Mouse (Mus musculus): ENCODE data around the gene Cs.

Gene Cs

DNA sequence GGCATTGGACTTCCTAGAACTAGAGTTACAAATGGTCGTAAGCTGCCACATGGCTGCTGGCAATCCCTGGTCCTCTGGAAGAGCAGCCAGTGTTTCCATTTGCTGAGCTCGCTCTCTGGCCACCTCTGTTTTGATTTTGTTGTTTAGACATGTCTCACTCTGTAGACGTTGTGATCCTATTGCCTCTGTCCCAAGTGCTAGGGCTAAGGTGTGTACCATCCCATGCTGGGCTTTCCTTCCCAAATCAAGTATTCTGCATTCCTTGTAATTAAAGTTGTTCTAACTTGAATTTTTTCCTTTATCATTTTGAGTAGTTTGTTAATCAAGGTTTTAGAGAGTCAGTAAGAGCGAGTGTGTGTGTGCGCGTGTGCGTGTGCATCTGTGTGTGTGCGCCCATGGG is 10.0 kb downstream of the Cs start:
- CTCF ChIA-PET: interaction anchor here in 3 of 4 experiments (0.6 to 2.2 kb wide), 4 partner anchors 11 to 15 kb away, joined by 3 to 9 read pairs (median 4); no protein-coding TSS in a partner anchor
- POLR2A ChIA-PET: interaction anchor here in 3 of 4 experiments (0.6 to 2.7 kb wide), 13 partner anchors 10 to 136 kb away, joined by 3 to 9 read pairs (median 3); partner anchors contain the start of genes Cs (in 2 of the 3), Cnpy2 (in 1 of the 3), Coq10a (in 1 of the 3) and Nabp2 (in 1 of the 3)

DNA sequence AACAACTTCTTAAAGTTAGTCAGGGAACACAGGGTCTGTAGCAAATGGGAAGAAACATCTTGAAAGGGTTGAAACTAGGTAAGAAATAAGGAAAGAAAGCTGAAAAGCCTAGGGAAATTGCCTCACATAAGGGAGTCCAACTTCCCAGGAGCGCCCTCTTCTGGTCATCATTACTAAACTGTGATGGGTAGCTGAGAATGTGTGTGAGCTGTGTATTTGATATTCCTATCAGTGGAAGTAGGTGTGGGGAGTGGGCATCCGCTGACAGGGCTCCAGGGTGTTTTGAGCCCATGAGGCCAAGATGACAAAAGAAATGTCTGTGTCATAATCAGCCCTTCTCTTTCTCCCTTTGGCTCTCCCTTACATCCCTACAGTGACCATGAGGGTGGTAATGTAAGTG is 21.3 kb downstream of the Cs start:
- ChIA-PET POLR2A (interaction anchor here in 3 of 4 experiments (0.6 to 4.3 kb wide), 34 partner anchors 8 to 406 kb away, joined by 3 to 36 read pairs (median 4); partner anchors contain the start of genes Coq10a (in 3 of the 3), Cnpy2 (in 2 of the 3), Nabp2 (in 2 of the 3) and Rnf41 (in 2 of the 3)), CTCF (interaction anchor here (0.5 to 3.0 kb wide), 72 partner anchors 8 to 304 kb away, joined by 3 to 38 read pairs (median 4); partner anchors contain the start of genes Coq10a (in 4 of the 4), Nabp2 (in 2 of the 4), Pan2 (in 2 of the 4) and Rnf41 (in 2 of the 4))

DNA sequence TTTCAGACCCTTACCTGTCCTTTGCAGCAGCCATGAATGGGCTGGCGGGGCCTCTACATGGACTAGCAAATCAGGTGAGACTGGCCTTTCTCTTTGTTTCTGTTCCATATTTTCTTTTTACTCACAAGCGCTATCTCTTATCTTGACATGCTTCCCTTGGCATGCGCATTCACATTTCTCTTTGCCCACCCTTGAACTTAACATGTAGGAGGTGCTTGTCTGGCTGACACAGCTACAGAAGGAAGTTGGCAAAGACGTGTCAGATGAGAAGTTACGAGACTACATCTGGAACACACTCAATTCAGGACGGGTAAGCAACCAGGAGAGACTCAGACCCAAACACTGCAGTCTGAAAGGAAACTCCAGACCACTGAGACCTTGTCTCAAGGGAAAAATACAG is 21.7 kb downstream of the Cs start:
- POLR2A ChIA-PET: interaction anchor here in 3 of 4 experiments (0.7 to 4.3 kb wide), 27 partner anchors 9 to 406 kb away, joined by 3 to 36 read pairs (median 4); partner anchors contain the start of genes Coq10a (in 3 of the 3), Cnpy2 (in 2 of the 3), Ankrd52 (in 1 of the 3) and Cs (in 1 of the 3)
- CTCF ChIA-PET: interaction anchor here (0.5 to 3.0 kb wide), 64 partner anchors 7 to 304 kb away, joined by 3 to 38 read pairs (median 4); partner anchors contain the start of genes Coq10a (in 4 of the 4), Myl6b (in 2 of the 4), Nabp2 (in 2 of the 4) and Pan2 (in 2 of the 4)

DNA sequence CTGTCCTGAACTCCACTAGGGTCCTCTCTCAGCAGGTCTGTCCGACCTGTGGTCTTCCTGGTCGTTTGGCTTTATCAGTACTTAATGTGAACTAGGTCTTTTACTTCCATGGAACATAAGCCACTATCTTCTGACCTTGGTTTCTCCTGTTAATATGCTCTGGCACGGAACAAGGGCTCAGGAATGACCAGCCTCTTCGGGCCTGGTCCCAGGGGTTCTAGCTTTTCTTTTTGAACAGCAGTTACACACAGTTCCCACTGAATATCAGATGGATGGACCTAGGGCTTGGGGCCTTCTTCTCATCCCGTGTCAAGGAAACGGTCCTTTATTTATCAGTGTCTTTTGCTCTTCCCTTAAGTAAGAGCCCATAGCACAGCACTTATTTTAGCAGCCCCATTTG is 24.3 kb downstream of the Cs start:
- ChIA-PET CTCF (interaction anchor here (0.6 to 1.5 kb wide), 15 partner anchors 9 to 535 kb away, joined by 3 to 8 read pairs (median 4); partner anchors contain the start of genes Cs (in 1 of the 4), Nabp2 (in 1 of the 4), Pa2g4 (in 1 of the 4) and Rnf41 (in 1 of the 4)), POLR2A (interaction anchor here (0.6 to 2.9 kb wide), 20 partner anchors 8 to 186 kb away, joined by 3 to 13 read pairs (median 4); partner anchors contain the start of genes Cnpy2 (in 2 of the 4), Ankrd52 (in 1 of the 4), Cs (in 1 of the 4) and Myl6 (in 1 of the 4))

DNA sequence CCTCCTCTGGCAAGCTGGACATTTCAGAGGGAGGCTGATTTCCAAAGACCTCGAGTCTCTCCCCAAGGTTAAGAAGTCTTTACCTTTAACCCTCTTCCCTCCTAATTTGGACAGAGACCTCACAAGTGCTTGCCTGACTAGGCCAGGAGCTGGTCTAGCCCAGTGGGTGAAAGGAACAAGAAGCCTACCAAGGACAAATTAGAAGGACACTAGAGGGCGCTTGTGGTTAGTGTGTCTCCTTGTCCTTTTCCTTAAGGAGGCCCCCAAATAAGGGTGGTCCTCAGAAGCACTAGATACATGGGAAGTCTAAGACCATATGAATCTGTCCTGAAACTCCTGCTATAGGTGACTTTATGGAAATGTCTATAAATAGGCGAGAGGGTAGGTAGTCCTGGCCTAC is 25.0 kb downstream of the Cs start:
- ChIA-PET CTCF (interaction anchor here (0.6 to 1.5 kb wide), 19 partner anchors 8 to 534 kb away, joined by 3 to 13 read pairs (median 3); partner anchors contain the start of genes Cs (in 1 of the 4), Nabp2 (in 1 of the 4), Pa2g4 (in 1 of the 4) and Rnf41 (in 1 of the 4)), POLR2A (interaction anchor here in 3 of 4 experiments (0.6 to 2.9 kb wide), 16 partner anchors 10 to 185 kb away, joined by 3 to 13 read pairs (median 4); partner anchors contain the start of genes Ankrd52 (in 1 of the 3), Cnpy2 (in 1 of the 3), Pan2 (in 1 of the 3) and Zc3h10 (in 1 of the 3))

DNA sequence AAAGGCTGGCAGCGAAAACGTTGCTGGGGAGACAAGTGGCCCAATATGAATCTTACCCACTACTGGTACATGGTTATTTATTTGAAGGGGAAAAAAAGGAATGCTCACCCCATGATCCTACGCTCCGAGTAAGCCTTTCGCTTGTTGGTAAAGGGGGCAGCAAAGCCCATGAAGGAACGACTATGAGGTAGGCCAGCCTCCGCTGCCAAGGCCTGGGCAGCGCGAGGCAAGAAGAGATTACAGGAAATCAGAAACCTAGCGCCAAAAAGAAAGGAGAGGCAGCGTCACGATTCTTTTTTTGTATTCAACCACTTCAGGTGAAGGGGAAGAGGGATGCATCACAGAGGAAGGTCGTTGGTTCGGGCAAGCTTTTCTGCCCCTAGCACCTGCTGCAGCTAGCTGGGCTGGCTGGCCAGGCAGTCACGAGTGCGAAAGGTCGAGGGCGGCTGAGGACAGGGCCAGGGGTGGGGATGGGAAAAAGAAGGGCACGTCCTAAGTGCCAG is 30.4 kb downstream of the Cs start:
- POLR2A ChIA-PET: interaction anchor here (0.5 to 7.1 kb wide), 55 partner anchors 9 to 1069 kb away, joined by 3 to 42 read pairs (median 6); partner anchors contain the start of genes Cnpy2 (in 3 of the 4), Nabp2 (in 3 of the 4), Pan2 (in 3 of the 4) and Rnf41 (in 3 of the 4)

DNA sequence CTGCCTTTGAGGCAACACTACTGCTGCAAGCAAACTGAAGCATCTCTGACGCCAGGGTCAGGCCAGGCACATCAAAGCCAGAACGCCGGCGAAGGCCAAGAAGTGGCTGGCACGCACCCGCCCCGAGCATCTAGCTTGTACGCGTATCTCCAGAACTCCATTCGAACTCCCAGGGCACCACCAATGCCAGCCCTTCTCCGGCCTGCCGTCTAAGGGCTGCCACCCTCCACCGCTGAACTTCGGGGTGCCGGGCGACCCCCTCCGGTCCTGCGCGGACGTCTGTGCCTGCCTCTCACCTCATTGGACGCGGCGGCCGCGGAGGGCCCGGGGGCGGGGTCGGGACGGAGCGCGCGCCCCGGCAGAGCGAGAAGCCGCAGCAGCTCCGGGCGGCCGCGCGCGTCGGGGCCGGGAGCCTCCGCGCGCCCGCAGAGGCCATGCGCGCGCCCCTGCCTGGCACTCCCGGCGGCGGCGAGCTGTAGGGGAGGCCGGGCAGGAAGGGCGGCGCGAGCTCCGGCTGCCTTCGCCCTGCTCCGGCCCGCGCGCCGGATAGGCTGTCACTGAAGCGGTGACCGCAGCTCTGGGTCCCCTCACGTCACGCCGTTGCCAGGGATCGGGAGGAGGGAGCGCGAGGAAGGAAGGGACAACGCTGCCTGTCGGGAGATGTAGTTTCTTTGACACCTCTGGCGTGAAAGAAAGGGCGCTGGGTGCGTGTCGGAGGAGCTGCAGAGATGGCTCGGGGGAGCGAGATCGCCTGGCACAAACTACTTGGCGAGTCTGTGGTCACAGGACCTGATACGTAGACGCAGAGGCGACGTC is 31.1 kb downstream of the Cs start, which contains the start of gene Coq10a:
Gene Coq10a (minus strand): TSS at position 596 of the 816 bp plus-strand sequence.
- ChIA-PET POLR2A (interaction anchor here (0.5 to 7.1 kb wide), 84 partner anchors 7 to 1069 kb away, joined by 3 to 42 read pairs (median 5); partner anchors contain the start of genes Cnpy2 (in 4 of the 4), Esyt1 (in 3 of the 4), Gls2 (in 3 of the 4) and Nabp2 (in 3 of the 4)), CTCF (interaction anchor here (0.5 to 4.6 kb wide), 18 partner anchors 9 to 1142 kb away, joined by 3 to 38 read pairs (median 4); partner anchors contain the start of genes Ankrd52 (in 1 of the 4), Nabp2 (in 1 of the 4), Rnf41 (in 1 of the 4) and Zc3h10 (in 1 of the 4))

More for the DNA sequence above, 30.4 kb downstream of the Cs start:
- CTCF ChIA-PET: interaction anchor here (0.5 to 4.6 kb wide), 12 partner anchors 8 to 1141 kb away, joined by 3 to 38 read pairs (median 4); partner anchors contain the start of gene Ankrd52 (in 1 of the 4)

DNA sequence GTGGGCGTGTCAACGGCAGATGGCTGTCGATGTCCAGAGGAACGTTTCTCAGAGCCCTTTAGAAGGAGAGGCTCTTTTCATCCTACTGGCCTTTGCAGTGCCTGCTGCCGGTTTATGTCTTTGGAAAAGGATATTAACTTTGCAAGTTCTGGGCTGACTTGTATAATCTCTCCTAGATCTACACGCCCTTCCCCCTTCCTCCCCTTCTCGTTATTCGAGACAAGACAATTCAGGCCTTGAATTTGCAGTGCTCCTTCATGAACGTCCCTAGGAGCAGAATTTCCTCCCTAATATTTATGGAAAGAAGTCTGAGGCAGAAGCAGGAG is 31.6 kb downstream of the Cs start:
- POLR2A ChIA-PET: interaction anchor here (0.5 to 7.1 kb wide), 80 partner anchors 8 to 532 kb away, joined by 3 to 42 read pairs (median 5); partner anchors contain the start of genes Cnpy2 (in 4 of the 4), Esyt1 (in 3 of the 4), Gls2 (in 3 of the 4) and Nabp2 (in 3 of the 4)
- CTCF ChIA-PET: interaction anchor here in 3 of 4 experiments (0.8 to 4.6 kb wide), 9 partner anchors 8 to 178 kb away, joined by 4 to 38 read pairs (median 6); partner anchors contain the start of genes Ankrd52 (in 1 of the 3), Nabp2 (in 1 of the 3), Rnf41 (in 1 of the 3) and Zc3h10 (in 1 of the 3)

DNA sequence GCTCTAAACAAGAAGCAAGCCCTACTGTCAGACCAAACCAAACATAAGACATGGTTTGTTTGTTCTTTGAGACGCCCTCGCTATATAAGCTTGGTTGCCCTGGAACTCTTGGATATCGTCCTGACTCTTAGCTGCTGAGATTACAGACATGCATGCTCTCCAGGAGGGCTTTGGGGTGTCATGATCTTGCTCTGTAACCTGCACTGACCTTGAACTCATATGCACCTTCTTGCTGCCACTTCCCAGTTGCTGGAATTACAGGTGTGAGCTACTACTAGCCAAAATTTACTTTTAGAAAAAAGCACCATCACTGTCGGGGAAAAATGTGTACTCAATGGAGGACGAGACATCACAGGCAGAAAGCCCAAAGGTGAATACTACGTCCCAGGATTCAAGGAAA is 32.1 kb downstream of the Cs start:
- ChIA-PET CTCF (interaction anchor here in 3 of 4 experiments (0.6 to 4.6 kb wide), 14 partner anchors 10 to 243 kb away, joined by 3 to 38 read pairs (median 5); partner anchors contain the start of genes Nabp2 (in 1 of the 3), Rnf41 (in 1 of the 3), Smarcc2 (in 1 of the 3) and Zc3h10 (in 1 of the 3)), POLR2A (interaction anchor here (0.5 to 7.1 kb wide), 104 partner anchors 7 to 749 kb away, joined by 3 to 42 read pairs (median 5); partner anchors contain the start of genes Cnpy2 (in 4 of the 4), Esyt1 (in 3 of the 4), Nabp2 (in 3 of the 4) and Pan2 (in 3 of the 4))

DNA sequence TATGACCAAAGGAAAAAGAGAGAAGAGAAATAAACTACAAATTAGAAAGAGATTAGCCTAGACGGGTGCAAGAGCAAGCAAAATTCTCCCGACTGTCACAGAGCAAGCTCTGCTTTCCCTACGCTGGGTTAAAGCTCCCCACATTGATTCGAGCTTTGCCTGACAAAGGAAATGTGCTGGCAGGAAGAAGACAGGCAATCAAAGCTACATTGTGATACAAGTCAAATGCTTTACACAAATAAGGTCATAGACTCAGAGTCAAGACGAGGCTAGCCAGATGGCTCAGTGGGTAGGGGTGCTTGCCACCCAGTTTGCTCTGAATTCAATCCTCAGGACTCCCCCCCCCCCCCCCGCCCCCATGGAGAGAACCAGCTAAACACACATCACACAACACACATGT is 32.5 kb downstream of the Cs start:
- CTCF ChIA-PET: interaction anchor here (0.5 to 4.6 kb wide), 19 partner anchors 8 to 416 kb away, joined by 3 to 38 read pairs (median 4); partner anchors contain the start of genes Esyt1 (in 1 of the 4), Nabp2 (in 1 of the 4), Rnf41 (in 1 of the 4) and Smarcc2 (in 1 of the 4)
- POLR2A ChIA-PET: interaction anchor here (0.5 to 7.1 kb wide), 98 partner anchors 9 to 749 kb away, joined by 3 to 42 read pairs (median 4); partner anchors contain the start of genes Cnpy2 (in 3 of the 4), Myl6b (in 3 of the 4), Nabp2 (in 3 of the 4) and Rnf41 (in 3 of the 4)

DNA sequence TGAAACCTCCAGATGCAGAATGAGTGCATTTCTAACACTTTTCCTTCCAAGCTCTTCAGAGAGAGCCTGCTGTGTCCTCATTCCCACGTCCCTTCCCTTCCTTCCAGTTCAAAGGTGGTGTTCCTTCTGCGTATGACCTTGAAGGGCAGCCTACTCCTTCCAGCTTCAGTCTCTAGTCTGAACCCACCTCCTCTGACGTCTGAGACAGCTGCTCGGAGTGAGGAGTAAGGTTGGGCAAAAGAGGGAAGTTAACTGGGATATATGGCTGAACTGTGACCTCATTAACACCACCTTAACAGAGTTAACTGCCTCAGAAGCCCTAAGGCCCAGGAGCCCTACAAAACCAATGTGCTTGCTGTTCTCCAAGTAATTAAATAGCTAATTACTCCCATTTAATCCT is 33.1 kb downstream of the Cs start:
- CTCF ChIA-PET: interaction anchor here (0.5 to 4.6 kb wide), 15 partner anchors 8 to 423 kb away, joined by 3 to 38 read pairs (median 4); partner anchors contain the start of genes Esyt1 (in 1 of the 4), Nabp2 (in 1 of the 4), Rnf41 (in 1 of the 4) and Smarcc2 (in 1 of the 4)
- POLR2A ChIA-PET: interaction anchor here (0.6 to 7.1 kb wide), 69 partner anchors 9 to 360 kb away, joined by 3 to 42 read pairs (median 5); partner anchors contain the start of genes Cnpy2 (in 3 of the 4), Myl6b (in 3 of the 4), Nabp2 (in 3 of the 4) and Rnf41 (in 3 of the 4)

DNA sequence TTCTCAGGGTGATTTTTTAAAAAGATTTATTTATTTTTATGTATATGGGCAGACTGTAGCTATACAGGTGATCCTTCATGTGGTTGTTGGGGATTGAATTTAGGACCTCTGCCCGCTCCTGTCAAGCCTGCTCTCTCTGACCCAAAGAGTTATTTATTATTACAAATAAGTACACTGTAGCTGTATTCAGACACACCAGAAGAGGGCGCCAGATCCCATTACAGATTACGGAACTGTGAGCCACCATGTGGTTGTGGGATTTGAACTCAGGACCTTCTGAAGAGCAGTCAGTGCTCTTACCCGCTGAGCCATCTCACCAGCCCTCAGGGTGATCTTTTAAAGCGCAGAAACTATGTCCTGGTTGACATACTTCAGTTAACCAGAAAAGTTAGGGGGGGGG is 34.6 kb downstream of the Cs start:
- ChIA-PET CTCF (interaction anchor here (0.6 to 4.6 kb wide), 9 partner anchors 9 to 235 kb away, joined by 3 to 30 read pairs (median 4); no protein-coding TSS in a partner anchor), POLR2A (interaction anchor here in 2 of 4 experiments (0.6 to 7.1 kb wide), 11 partner anchors 31 to 551 kb away, joined by 3 to 42 read pairs (median 12); partner anchors contain the start of genes Zc3h10 (in 2 of the 2), Cnpy2 (in 1 of the 2), Myl6b (in 1 of the 2) and Nabp2 (in 1 of the 2))

DNA sequence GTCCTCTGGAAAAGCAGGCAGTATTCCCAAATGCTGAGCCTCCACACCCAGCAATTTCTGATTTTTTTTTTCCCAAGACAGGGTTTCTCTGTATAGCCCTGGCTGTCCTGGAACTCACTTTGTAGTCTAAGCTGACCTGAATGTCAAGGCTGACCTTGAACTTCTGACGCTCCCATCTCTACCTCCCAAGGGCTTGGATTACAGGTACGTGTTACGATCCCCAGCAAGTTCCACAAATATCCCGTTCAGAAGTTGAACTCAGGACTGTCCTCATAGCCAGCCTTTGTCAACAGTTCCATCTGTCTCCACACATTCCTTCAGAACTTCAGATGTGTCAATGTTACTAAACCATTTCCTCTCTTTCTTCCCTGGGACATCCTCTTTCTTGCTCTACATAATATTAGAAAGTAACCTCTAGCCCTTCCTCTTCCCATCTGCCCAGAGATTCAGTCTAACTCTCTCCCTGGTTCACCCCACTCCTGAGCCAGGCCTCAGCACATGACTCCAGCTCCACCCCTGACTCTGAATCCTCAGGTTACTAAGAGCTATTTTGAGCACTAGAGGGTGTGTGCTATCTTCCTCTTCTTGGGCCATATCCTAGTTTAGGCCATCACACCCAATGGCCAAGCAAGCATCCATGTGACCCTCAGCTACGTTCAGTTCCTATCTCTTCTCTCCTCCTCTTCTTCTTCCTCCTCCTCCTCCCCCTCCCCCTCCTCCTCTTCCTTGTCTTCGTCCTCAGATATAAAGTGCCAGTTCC is 35.6 kb downstream of the Cs start:
- ChIA-PET CTCF (interaction anchor here (0.5 to 2.5 kb wide), 18 partner anchors 8 to 536 kb away, joined by 3 to 9 read pairs (median 4); partner anchors contain the start of genes Cnpy2 (in 1 of the 4), Nabp2 (in 1 of the 4) and Rnf41 (in 1 of the 4)), POLR2A (interaction anchor here (0.6 to 5.7 kb wide), 31 partner anchors 8 to 938 kb away, joined by 3 to 43 read pairs (median 4); partner anchors contain the start of genes Nabp2 (in 3 of the 4), Rnf41 (in 3 of the 4), Cnpy2 (in 2 of the 4) and Cs (in 2 of the 4))

DNA sequence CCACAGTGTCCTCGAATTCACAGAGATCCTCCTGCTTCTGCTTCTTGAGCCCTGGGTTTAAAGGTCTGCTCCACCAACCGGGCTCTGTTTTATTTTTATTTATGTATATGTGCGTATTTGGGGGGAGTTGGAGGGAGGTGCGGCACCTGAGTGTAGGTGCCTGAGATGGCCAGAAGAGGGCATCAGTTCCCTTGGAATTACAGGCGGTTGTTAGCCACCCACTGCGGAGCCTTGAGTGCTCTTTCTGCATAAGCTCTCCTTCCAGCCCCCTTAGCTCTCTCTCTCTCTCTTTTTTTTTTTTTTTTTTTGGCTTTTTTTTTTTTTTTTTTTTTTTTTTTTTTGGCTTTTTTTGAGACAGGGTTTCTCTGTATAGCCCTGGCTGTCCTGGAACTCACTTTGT is 36.9 kb downstream of the Cs start:
- ChIA-PET POLR2A (interaction anchor here (0.6 to 5.7 kb wide), 40 partner anchors 9 to 959 kb away, joined by 3 to 43 read pairs (median 4); partner anchors contain the start of genes Esyt1 (in 3 of the 4), Cnpy2 (in 2 of the 4), Nabp2 (in 2 of the 4) and Rnf41 (in 2 of the 4)), CTCF (interaction anchor here (0.5 to 2.5 kb wide), 38 partner anchors 9 to 1411 kb away, joined by 3 to 10 read pairs (median 4); partner anchors contain the start of genes Baz2a (in 1 of the 4), Cnpy2 (in 1 of the 4), Nabp2 (in 1 of the 4) and Pa2g4 (in 1 of the 4))

DNA sequence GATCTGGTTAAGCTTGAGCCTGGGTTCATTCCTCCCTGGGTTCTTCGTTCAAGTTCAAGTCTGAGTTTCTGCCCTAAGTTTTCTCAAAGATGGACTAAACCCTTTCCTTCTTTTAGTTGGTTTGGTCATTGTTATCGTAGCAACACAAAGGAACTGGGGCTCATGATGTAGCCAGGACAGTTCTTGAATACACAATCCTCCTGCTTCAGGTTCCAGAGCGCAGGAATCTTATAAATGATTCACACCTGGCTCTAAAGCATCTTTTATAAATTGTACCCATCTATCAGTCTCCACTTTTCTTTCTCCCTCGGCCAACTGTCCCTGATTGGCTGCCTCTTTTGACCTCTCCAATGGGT is 38.5 kb downstream of the Cs start:
- POLR2A ChIA-PET: interaction anchor here in 3 of 4 experiments (0.6 to 5.7 kb wide), 48 partner anchors 7 to 372 kb away, joined by 3 to 43 read pairs (median 4); partner anchors contain the start of genes Myl6 (in 3 of the 3), Nabp2 (in 3 of the 3), Pan2 (in 3 of the 3) and Rnf41 (in 3 of the 3)
- CTCF ChIA-PET: interaction anchor here (0.6 to 2.6 kb wide), 24 partner anchors 10 to 220 kb away, joined by 3 to 11 read pairs (median 4); partner anchors contain the start of genes Nabp2 (in 2 of the 4), Rnf41 (in 2 of the 4), Cnpy2 (in 1 of the 4) and Esyt1 (in 1 of the 4)

Measured in embryonic stem cell, embryonic (primary cell).